Comparison of ENCODE assay signal across 28 mouse cellular contexts in genomic region chr3:20288761-20289160, GRCm38 (mm10). TPM values are rescaled to one million over a fixed set of nuclear protein-coding genes. Genes with fewer than 3 reads are reported as not detected.
"Had no signal": no experiment of that assay in that cellular context is flagged by ENCODE, and none has a peak within 500 bp of the region (broad histone marks: within the 10 kb centered on the region; RNA-seq: fewer than 3 reads in every experiment).

No protein-coding gene starts in this region.

- H3K36me3 ChIP-seq: intestine, embryonic 15.5 days; kidney, embryonic 15.5 days; limb, embryonic 12.5 days; limb, embryonic 15.5 days; midbrain, embryonic 12.5 days; neural tube, embryonic 13.5 days had no signal

- ATAC-seq: intestine, embryonic 15.5 days; liver, postnatal 0 days; midbrain, embryonic 16.5 days had no signal

- H3K27me3 ChIP-seq: intestine, embryonic 15.5 days; kidney, embryonic 15.5 days; limb, embryonic 12.5 days; limb, embryonic 15.5 days; midbrain, embryonic 12.5 days; neural tube, embryonic 13.5 days had no signal

- H3K27ac ChIP-seq: intestine, embryonic 15.5 days; kidney, embryonic 15.5 days; limb, embryonic 12.5 days; limb, embryonic 15.5 days; liver, embryonic 14.5 days; macrophage; midbrain, embryonic 12.5 days; neural tube, embryonic 13.5 days had no signal

- H3K9me3 ChIP-seq: intestine, embryonic 15.5 days; kidney, embryonic 15.5 days; limb, embryonic 12.5 days; limb, embryonic 15.5 days; midbrain, embryonic 12.5 days; neural tube, embryonic 13.5 days had no signal

- H3K9ac ChIP-seq: intestine, embryonic 15.5 days; kidney, embryonic 15.5 days; limb, embryonic 12.5 days; limb, embryonic 15.5 days; liver, embryonic 14.5 days; liver, postnatal 0 days; midbrain, embryonic 12.5 days; neural tube, embryonic 13.5 days had no signal

- H3K4me3 ChIP-seq: intestine, embryonic 15.5 days; kidney, embryonic 15.5 days; limb, embryonic 12.5 days; limb, embryonic 15.5 days; midbrain, embryonic 12.5 days; myocyte; neural tube, embryonic 13.5 days had no signal

- H3K4me2 ChIP-seq: intestine, embryonic 15.5 days; kidney, embryonic 15.5 days; limb, embryonic 12.5 days; limb, embryonic 15.5 days; liver, embryonic 11.5 days; midbrain, embryonic 12.5 days; neural tube, embryonic 13.5 days had no signal

- H3K4me1 ChIP-seq: intestine, embryonic 15.5 days; kidney, embryonic 15.5 days; limb, embryonic 12.5 days; limb, embryonic 15.5 days; midbrain, embryonic 12.5 days; neural tube, embryonic 13.5 days had no signal

- DNase-seq: kidney, adult 11 months; kidney, adult 8-10 months; kidney, postnatal 10 days; kidney, postnatal 36 days; layer of hippocampus, postnatal 36 days; left cerebral cortex, postnatal 4 days; liver, postnatal 0 days; retina, postnatal 1 day; right cerebral cortex, postnatal 25 days; spleen, adult 18-20 months; thymus, adult 2 months; thymus, postnatal 14 days; thymus, postnatal 4 days had no signal

RNA-seq across cellular contexts. Expression of gene Cpb1, which starts 13.2 kb away (rescaled TPM):
- total RNA-seq: layer of hippocampus, postnatal 36 days; megakaryocyte, adult 5-6 weeks; monocyte, adult 5-6 weeks; neutrophil, adult 5-6 weeks had no signal
- polyA plus RNA-seq: limb, embryonic 12.5 days; liver, embryonic 11.5 days; liver, postnatal 0 days; macrophage; midbrain, embryonic 12.5 days; myocyte; thymus, adult 2 months had no signal

RNA-seq across cellular contexts. Expression of gene Cpa3, which starts 46.8 kb away (rescaled TPM):
- total RNA-seq: left cerebral cortex, postnatal 14 days had no signal
- polyA plus RNA-seq: myocyte had no signal
